Comparison of ENCODE assay signal across 10 mouse cellular contexts in the genomic region with DNA sequence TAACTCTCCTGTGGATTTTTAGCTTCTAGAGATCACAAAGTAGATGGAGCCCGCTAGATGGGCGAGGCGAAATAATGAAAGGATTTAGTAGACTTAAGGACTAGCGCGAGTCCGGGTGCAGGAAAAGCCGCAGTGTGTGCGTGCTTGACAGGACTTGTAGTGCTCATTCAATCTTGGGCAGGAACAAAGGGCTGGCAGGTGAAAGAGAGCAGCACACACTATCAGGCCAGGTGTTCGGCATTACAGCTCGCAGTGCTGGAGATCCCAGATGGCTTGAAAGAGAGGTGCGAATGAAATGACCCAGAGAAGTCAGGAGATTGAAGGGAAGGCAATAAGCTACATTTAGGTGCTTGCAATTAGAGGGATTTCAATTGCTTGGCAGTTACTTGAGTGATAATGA. TPM values are rescaled to one million over a fixed set of nuclear protein-coding genes. Genes with fewer than 3 reads are reported as not detected.
DNase-seq lines count a peak whose midpoint lies in the region; ATAC-seq and TF ChIP-seq lines count a peak whose summit lies in the region.
"Had no signal": no experiment of that assay in that cellular context is flagged by ENCODE, and none has a peak within 500 bp of the region (broad histone marks: within the 10 kb centered on the region; RNA-seq: fewer than 3 reads in every experiment).

No protein-coding gene starts in this region.

- peak overlapping the region; percentile 47 for H3K4me2 ChIP-seq in kidney, embryonic 15.5 days
- peak overlapping the region; percentile 23 for H3K4me2 ChIP-seq in liver, postnatal 0 days (ENCODE audit: low read depth, low read length)

- intact Hi-C loops in heart, postnatal 10 days (cut with DNase I), result no loop called here

- 0 out of 2 replicates have a peak, but pooled peaks have one; percentile 56 for ATAC-seq in kidney, embryonic 15.5 days (replicated peaks; ENCODE audit: low FRiP score)
- no peak for ATAC-seq in liver, postnatal 0 days

- WGBS in kidney, embryonic 15.5 days, result 47% methylated on average over 11 of the region's 11 CpGs
- 51% methylated on average over 11 of the region's 11 CpGs for WGBS in liver, postnatal 0 days (ENCODE audit: insufficient replicate concordance)

- no peak overlapping the region for H3K9ac ChIP-seq in kidney, embryonic 15.5 days
- no peak overlapping the region for H3K9ac ChIP-seq in liver, postnatal 0 days (replicated peaks)

- H3K36me3 ChIP-seq in kidney, embryonic 15.5 days, result no peaks in the 10 kb centered on the region
- H3K36me3 ChIP-seq in liver, postnatal 0 days (replicated peaks; ENCODE audit: insufficient read depth, low read length), result no peaks in the 10 kb centered on the region
- H3K36me3 ChIP-seq: G1E had no signal

- no peak overlapping the region for H3K27ac ChIP-seq in kidney, embryonic 15.5 days
- no peak overlapping the region for H3K27ac ChIP-seq in liver, postnatal 0 days (ENCODE audit: low read depth)

- peak overlapping the region; percentile 16 for H3K4me3 ChIP-seq in kidney, embryonic 15.5 days (replicated peaks)
- H3K4me3 ChIP-seq in liver, postnatal 0 days (ENCODE audit: low read depth, low read length), result peak overlapping the region; percentile 8; the same call in 1 of the 2 replicates

- no peaks in the 10 kb centered on the region for H3K9me3 ChIP-seq in kidney, embryonic 15.5 days (replicated peaks)
- H3K9me3 ChIP-seq in liver, postnatal 0 days (ENCODE audit: low read length), result no peaks in the 10 kb centered on the region

- no peaks in the 10 kb centered on the region for H3K4me1 ChIP-seq in kidney, embryonic 15.5 days
- no peaks in the 10 kb centered on the region for H3K4me1 ChIP-seq in liver, postnatal 0 days (ENCODE audit: insufficient read depth)

- no peak for TF ChIP-seq EP300 in liver, postnatal 0 days (IDR thresholded peaks at IDR 0.05; ENCODE audit: low read depth)

- DNase-seq in kidney, adult 9 months, result no peak
- peak; percentile 33 for DNase-seq in embryo, embryonic 9.5 days (ENCODE audit: extremely low spot score)
- peak; percentile 7 to 23 for DNase-seq in heart, postnatal 10 days
- no peak for DNase-seq in liver, postnatal 0 days
- no peak for DNase-seq in ovary, adult 18-20 months (ENCODE audit: low spot score)
- no peak for DNase-seq in layer of hippocampus, adult 18-20 months (ENCODE audit: low spot score in 2 of 2)
- no peak for DNase-seq in T-cell, adult 2 months (ENCODE audit: low spot score)

- no peaks in the 10 kb centered on the region for H3K27me3 ChIP-seq in kidney, embryonic 15.5 days
- no peaks in the 10 kb centered on the region for H3K27me3 ChIP-seq in liver, postnatal 0 days (ENCODE audit: insufficient read depth, low read length)

- no peak for TF ChIP-seq CTCF in liver, postnatal 0 days (IDR thresholded peaks at IDR 0.05; ENCODE audit: low read depth)

RNA-seq across cellular contexts. Expression of a gene that starts 46.2 kb away (rescaled TPM):
- 5.5 and 6.5 TPM in 2 replicates for polyA plus RNA-seq in kidney, embryonic 15.5 days (2015; fragmentation: Nextera tagmentation; extraction: Ambion mirVana)
- total RNA-seq in heart, postnatal 10 days (2021), result 1 to 10 TPM; 2.3 to 2.7 TPM
- 0.13 and 0.25 TPM in 2 replicates for polyA plus RNA-seq in liver, postnatal 0 days (2015; fragmentation: Nextera tagmentation; extraction: Ambion mirVana)
- 10 to 100 TPM; 12.3 to 15.4 TPM for total RNA-seq in layer of hippocampus, adult 18-20 months (2021)
- total RNA-seq: hematopoietic stem cell, adult 5-6 weeks had no signal
- polyA plus RNA-seq: G1E had no signal

Comparison
In these comparisons a context has a peak if more than half of its experiments do, and no peak if none do; other contexts are left out.
1. DNase-seq: peak in embryo, embryonic 9.5 days (single experiment) and heart, postnatal 10 days (2 of 2); none in kidney, adult 9 months (single experiment), liver, postnatal 0 days (single experiment), ovary, adult 18-20 months (single experiment), layer of hippocampus, adult 18-20 months (0 of 2) and T-cell, adult 2 months (single experiment).